Mouse (Mus musculus) retina, adult 2 months (tissue): ENCODE results near the gene Myog.
"Not testable (repeated sequence)": the region's sequence is repeated elsewhere in the genome, so short reads cannot be mapped to it uniquely, and the experiment has no call there.

Experiments used
- DNase-seq: peaks from one replicate; pipeline ENCODE4 v3.0.0-alpha.2; 2012; ENCODE audit warnings: low read depth, low spot score

Gene Myog

GRCm38 (mm10) chr1:134289598-134290099 lies at the start of gene Myog:
Myog (plus strand) TSS chr1:134289989.
- DNase-seq = no peak

- no peak for DNase-seq
These were observed 49.1 kb upstream of the Myog start for GRCm38 (mm10) chr1:134240701-134241100.

GRCm38 (mm10) chr1:134241298-134241697 lies 48.5 kb upstream of the Myog start:
- DNase-seq = no peak

GRCm38 (mm10) chr1:134242286-134242685 lies 47.5 kb upstream of the Myog start:
- DNase-seq = no peak

GRCm38 (mm10) chr1:134243505-134243904 lies 46.3 kb upstream of the Myog start:
- no peak for DNase-seq

- DNase-seq = peak; percentile 50
These were observed 45.6 kb upstream of the Myog start for GRCm38 (mm10) chr1:134243948-134244914.

GRCm38 (mm10) chr1:134245004-134245717 lies 44.6 kb upstream of the Myog start:
- no peak for DNase-seq

- no peak for DNase-seq
These were observed 43.2 kb upstream of the Myog start for GRCm38 (mm10) chr1:134246590-134246989.

GRCm38 (mm10) chr1:134249681-134250080 lies 40.1 kb upstream of the Myog start:
- DNase-seq = not testable (repeated sequence)

- no peak for DNase-seq
These were observed 25.4 kb upstream of the Myog start for GRCm38 (mm10) chr1:134264341-134264740.

GRCm38 (mm10) chr1:134265797-134266196 lies 24.0 kb upstream of the Myog start:
- no peak for DNase-seq

GRCm38 (mm10) chr1:134270026-134270425 lies 19.8 kb upstream of the Myog start:
- no peak for DNase-seq

GRCm38 (mm10) chr1:134272754-134273250 lies 17.0 kb upstream of the Myog start:
- peak; percentile 69 for DNase-seq

GRCm38 (mm10) chr1:134273493-134274395 lies 16.0 kb upstream of the Myog start:
- DNase-seq = no peak

GRCm38 (mm10) chr1:134274483-134274920 lies 15.3 kb upstream of the Myog start:
- no peak for DNase-seq

- no peak for DNase-seq
These were observed 13.9 kb upstream of the Myog start for GRCm38 (mm10) chr1:134275616-134276464.

GRCm38 (mm10) chr1:134276823-134277222 lies 13.0 kb upstream of the Myog start:
- DNase-seq = no peak

- DNase-seq = no peak
These were observed 9.6 kb upstream of the Myog start for GRCm38 (mm10) chr1:134280174-134280573.

GRCm38 (mm10) chr1:134281563-134281962 lies 8.2 kb upstream of the Myog start:
- DNase-seq = no peak

GRCm38 (mm10) chr1:134282342-134282741 lies 7.4 kb upstream of the Myog start:
- no peak for DNase-seq
